Mouse (Mus musculus): Measurements from ENCODE around the gene Cfap57.

The Cfap57 gene

DNA sequence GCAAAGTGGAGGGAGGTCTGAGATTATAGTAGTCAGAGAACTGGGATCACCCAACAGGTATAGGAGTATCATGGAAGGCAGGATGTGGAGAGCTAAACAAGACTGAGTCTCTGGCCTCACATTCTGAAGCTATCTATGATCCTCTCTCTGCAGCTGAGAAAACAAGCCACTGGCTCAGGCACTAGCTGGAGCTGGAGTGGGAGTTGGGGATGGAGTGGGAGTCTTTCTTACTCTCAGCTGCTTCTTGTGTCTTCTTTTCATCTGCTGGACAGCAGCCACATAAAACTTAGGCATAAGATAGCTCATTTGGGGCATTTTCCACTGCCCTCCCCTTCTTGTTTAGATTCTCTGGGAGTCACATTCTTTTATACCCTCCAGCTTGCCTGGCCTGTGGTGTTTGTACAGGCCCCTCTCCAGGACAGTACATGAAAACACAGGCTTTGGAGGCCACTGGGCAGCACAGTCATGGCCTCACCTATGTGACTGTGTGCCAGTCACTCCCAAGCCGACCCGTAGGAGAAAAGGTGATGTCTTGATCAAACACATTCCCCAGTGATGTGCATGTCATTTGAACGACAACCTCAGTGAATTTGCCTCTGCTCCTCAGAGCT, 67.4 kb downstream of the Cfap57 start:
- DNase-seq: no peak

DNA sequence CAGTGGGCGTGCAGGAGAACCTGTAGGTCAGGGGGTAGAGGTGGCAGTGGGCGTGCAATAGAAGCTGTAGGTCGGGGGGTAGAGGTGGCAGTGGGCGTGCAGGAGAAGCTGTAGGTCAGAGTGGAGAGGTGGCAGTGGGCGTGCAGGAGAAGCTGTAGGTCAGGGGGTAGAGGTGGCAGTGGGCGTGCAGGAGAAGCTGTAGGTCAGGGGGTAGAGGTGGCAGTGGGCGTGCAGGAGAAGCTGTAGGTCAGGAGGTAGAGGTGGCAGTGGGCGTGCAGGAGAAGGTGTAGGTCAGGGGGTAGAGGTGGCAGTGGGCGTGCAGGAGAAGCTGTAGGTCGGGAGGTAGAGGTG, 72.5 kb downstream of the Cfap57 start:
- peak; percentile 8 for DNase-seq

DNA sequence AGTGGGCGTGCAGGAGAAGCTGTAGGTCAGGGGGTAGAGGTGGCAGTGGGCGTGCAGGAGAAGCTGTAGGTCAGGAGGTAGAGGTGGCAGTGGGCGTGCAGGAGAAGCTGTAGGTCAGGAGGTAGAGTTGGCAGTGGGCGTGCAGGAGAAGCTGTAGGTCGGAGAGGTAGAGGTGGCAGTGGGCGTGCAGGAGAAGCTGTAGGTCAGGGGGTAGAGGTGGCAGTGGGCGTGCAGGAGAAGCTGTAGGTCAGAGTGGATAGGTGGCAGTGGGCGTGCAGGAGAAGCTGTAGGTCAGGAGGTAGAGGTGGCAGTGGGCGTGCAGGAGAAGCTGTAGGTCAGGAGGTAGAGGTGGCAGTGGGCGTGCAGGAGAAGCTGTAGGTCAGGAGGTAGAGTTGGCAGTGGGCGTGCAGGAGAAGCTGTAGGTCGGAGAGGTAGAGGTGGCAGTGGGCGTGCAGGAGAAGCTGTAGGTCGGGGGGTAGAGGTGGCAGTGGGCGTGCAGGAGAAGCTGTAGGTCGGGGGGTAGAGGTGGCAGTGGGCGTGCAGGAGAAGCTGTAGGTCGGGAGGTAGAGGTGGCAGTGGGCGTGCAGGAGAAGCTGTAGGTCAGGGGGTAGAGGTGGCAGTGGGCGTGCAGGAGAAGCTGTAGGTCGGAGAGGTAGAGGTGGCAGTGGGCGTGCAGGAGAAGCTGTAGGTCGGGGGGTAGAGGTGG, 73.0 kb downstream of the Cfap57 start:
- peak; percentile 54 for DNase-seq

DNA sequence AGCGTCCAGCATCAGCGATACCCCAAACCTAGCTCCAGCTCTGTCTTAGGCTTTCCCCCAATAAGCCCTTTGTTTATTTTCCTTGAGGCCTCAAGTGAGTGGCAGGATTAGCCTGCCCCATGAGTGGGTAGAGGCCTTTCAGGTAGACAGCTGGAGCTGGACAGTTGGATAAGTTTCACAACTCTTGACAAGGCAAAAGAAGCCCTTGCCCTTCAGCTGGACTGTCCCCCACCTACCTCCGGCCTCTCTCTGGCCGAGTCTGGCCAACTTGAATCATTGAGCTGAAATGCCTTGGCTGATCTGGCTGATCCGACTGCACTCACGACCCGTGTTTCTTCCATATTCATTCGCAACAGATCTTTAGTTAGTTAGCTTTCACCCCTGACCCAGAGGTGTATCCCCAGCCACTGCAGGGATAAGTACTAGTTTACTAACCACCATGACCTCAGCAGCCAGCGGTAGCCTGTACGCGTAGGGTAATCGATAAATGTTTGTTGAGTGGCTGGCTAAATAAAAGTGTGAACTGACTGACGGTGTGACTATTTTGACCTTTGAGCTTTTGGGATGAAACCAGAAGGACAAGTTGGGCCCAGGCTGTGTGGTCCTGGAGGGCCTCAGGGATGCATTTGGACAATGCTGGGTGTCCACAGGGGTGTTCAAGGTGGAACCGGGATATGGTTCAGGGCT, 76.0 kb downstream of the Cfap57 start:
- DNase-seq: no peak

DNA sequence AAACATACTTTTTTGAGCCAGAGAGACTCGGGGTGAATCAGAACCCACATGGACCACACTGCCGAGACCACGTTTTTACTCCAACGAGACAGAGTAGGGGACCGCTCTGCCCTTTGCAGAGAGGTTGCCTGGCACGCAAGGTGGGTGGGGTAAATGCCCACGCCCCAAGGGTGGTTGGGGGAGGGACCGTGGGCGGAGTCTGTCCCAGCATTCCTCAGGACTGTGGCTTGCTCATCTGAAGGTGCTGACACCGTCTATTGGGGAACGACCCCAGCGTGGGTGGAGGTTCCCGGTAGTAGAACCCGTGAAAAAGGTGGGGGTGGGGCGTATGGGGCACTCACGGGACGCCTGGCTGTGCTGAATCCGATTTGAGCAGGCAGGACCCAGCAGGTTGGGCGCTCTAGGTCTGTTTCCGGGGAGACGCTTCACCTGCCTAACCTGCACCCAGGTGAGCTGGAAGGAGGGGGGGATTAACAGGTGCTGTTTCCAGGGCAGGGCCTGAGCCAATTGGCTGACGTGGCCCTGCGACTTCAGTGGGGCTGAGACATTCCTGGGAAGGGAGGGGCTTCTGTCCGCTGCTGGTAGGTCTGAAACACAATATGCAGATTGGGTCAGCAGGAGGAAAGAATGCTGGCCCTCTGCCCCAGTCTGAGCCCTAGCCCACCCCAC, 76.9 kb downstream of the Cfap57 start, which contains the start of gene Tmem125:
Gene Tmem125, minus strand, starts transcription at position 453 of the 669 bp plus-strand sequence.
- no peak for DNase-seq

DNA sequence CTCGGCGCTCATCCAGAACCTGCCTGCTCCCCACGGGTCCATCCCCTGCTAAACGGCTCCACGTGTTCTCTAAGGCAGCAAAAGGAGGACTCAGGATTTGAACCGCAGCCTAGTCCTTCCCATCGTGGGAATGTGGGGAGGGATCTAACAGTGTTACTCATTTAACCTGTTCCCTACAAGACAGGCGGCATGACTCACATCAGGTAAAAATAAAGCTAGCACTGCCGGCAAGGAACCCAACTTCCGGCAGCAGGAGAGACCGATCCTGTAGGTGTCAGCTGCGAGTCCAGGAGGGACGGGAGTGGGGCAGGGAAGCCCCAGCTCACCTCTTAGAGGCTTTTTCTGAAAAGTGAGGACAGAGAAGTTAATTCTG, 77.4 kb downstream of the Cfap57 start:
- no peak for DNase-seq

DNA sequence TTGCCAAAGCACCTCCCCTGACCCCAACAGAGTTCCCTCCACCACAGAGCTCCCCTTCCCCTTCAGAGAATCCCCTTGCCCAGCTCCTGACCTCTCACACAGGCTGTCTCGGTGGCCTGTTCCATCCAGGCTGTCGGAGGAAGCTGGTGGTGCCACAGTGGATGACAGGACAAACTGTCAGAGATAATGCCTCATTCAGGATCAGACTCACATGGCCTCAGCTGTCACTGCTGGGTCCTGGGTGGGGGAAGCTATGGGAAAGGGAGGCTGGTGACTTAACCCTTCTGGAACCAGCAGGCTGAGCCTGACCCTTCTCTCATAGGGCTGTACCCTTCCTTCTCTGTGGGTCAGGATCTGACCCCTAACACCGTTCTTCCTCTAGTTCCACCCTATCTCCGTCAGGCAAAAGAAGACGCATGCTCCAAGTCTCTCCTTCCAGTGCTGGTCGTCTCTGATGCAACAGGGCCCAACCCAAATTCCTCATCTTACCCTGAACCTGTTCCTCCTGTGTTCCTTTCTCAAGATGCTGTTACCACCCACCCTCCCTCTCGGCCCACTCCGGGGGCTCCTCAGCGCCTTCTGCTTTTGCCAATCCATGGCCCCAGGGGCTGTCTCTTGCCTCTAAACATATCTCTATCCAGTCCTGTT, 77.9 kb downstream of the Cfap57 start:
- DNase-seq: no peak

DNA sequence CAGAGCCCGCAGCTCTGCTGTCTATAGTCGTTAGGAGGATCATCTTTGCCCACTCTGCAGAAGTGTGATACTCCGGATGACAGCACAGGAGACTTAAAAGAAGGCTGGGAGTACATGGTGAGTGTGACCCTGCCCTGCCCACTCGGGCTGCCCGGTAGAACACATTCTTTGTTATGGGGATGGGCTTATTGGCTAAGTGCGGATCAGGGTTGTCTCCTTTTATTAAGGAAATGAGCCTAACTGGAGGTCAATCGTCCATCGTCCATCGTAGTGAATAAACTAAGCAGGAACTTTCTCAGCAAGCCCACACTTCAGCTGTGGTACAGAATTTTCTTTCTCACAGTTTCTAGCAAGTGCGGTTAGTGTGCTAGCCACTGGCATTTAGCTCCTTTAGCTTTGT, 80.7 kb downstream of the Cfap57 start:
- no peak for DNase-seq

DNA sequence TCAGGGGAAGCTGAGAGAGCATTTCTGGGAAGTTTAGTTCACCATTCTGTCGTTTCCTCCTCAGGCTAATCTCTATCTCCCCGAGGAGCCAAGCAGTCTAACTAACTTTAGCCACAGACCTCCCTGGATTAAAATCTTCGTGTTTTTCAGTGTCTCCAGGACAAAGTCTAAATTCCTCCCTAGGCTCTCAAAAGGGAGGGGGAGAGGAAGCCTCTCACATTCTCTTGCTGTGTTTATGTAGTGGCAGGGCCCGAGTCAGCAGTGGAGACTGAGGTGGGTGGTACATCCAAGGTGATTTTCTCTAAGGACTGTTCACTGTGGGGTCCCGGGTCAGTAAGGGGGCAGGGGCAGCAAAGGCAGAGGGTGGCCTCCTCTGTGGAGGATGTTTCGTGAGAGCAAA, 82.8 kb downstream of the Cfap57 start:
- DNase-seq: no peak

DNA sequence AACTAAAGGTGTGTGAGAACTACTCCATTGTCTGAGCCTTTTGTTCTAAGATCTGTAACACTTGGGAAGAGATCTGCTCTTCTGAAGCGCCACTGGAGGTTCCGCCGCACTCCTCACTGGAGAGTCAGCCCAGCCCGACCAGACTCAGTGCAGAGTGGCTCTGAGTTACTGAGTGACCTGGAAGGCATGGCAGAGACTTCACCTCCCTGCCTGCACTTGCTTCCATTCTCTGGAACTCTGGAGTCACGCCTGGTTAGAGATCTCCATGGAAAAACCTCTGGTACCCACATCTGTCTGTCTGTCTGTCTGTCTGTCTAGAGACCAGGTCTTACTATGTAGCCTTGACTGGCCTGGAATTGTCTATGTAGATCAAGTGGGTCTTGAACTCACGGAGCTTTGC, 85.0 kb downstream of the Cfap57 start:
- no peak for DNase-seq

DNA sequence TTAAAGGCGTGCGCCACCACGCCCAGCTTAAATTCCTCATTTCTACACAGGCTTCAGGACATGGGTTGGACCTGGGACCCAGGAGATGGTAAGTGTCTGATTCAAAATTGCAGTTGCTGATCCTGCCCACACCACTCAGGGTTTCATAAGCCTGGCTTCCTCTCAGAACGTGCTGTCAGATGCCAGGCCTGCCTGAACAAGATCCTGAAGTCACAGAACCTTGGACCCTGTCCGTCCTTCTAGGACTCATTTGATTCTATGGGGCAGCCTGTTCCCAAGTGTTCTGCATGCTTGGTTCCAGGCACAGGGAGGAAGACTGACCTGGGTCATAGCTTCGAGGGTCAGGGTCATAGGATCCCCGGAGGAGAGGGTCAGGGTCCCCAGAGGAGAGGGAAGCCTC, 87.0 kb downstream of the Cfap57 start:
- DNase-seq: no peak

DNA sequence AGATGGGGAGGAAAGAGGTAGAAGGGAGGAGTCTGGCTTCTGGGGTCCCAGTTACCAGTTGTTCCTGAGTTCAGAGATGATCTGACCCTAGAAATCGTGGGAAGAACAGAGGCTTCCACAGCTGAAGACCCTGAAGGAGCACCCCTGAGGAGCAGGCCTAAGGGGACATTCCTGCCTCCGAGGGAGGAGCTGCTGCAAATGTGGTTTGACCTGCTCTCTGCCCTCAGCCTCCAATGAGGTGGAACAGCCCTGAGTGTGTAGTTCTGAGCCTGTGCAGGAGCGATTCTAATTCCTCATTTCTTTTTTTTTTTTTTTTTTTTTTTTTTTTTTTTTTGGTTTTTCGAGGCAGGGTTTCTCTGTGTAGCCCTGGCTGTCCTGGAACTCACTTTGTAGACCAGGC, 87.4 kb downstream of the Cfap57 start:
- DNase-seq: no peak

DNA sequence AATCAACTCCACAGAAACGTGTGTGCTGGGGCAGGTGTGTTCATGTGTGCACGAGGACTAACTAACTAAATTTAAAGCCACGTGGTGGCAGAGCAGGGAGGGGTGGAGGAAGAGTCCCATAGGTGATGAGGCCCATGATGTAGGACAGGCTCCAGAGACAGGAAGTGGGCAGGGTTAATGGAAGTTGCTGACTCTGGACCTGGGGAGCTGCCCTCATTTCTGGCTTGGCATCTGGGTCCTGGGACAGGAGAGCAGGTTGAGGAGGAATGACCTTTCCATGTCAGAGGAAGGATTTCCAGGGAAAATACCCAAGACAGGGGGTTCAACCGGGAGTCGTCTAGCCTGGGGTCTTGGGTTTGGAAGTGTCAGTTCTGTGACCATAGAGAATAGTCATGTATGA, 87.9 kb downstream of the Cfap57 start:
- no peak for DNase-seq

DNA sequence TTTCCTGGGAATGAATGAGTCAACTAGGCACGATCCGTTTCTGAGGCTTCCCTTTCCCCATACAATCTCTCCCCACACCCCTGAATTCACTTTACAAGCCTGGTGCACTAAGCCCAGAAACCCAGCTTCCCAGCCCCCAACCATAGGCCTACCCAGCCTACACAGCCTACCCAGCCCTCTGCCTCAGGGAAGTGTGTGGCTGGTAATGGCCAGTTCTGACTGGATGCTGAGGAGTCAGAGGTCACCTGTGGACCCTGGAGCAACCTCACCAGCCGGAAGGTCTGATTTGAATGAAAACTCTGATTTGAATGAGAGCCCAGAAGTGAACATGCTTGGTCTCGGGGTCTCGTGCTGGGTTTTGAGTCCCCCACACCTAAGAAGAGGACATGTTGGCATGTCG, 92.9 kb downstream of the Cfap57 start:
- no peak for DNase-seq

DNA sequence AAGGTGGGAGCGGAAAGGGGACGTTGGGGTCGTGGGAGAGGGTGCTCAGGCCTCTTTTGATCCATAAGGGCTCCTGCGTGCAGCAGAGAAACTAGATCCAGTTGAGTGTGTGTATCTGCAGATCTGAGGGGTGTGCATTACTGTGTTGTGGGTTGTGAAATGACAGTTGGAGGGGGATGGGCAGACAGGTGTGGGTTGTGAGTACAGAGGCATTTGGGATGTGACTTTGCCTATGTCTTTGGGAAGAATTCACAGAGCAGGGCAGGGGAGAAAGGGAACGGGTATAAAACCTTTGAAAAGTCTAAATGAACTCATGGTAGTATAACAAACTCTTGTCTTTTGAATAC, 93.3 kb downstream of the Cfap57 start:
- DNase-seq: no peak

DNA sequence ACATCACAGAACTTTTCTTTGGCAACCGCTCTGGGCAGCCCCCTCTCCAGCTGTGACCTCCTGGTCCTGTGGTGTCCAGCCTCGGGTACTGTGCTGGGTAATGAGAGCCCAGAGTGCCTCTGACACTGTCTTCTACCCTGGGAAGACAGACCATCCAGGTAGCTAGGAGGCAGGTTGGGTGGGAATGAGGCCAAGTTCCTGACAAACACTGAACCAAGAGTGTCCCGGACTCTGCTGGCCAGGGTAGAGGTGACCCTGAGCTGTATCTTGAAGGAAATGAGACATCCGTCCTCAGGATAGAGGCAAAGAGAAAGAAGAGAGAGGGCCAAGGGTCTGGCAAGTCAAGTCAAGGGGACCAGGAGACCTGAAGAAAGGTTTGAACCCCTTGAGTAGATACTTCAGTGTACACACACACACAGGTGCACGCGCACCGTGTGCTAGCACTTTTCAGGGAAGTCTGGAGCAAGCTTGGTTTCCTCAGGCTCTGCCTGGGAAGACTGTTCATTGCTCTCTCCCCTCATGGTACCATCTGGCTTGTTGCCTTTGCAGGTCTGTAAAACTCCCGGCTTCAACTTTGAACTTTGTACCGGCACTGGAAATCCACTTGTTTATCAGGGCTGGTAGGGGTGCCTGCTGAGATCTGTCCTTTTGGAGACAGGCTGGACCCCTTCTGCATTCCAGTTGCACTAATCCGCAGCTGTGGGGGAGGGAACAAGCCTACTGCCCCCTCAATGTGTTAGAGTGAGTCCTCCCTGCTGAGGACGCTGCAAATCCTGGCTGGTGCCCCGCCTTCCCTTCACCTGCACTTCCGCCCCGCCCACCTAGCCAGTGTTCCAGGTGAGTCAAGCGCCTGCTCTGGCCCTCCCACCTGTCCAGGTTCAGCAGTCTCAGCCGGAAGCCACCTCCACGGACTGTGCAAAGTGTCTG, 93.9 kb downstream of the Cfap57 start, which contains the start of gene 2610528J11Rik:
Gene 2610528J11Rik, plus strand, starts transcription at position 592 of the 927 bp plus-strand sequence.
- DNase-seq: no peak

DNA sequence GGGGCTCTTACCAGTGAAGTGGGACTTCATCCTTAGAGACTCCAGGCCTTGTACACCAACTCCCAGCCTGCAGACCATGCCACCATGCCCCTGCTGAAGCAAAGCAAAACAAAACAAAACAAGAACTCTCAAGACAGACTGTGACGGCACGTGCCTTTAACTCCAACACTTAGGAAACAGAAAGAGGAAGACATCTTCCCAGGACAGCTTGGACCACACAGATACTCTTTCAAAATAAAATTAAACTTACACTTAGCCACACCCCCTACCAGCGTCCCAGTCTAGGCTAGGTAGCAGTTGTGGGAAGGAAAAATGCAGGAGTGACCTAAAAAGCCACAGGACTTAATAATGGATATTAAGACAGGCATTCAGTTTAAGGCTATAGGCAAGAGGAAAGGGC, 94.8 kb downstream of the Cfap57 start:
- no peak for DNase-seq

DNA sequence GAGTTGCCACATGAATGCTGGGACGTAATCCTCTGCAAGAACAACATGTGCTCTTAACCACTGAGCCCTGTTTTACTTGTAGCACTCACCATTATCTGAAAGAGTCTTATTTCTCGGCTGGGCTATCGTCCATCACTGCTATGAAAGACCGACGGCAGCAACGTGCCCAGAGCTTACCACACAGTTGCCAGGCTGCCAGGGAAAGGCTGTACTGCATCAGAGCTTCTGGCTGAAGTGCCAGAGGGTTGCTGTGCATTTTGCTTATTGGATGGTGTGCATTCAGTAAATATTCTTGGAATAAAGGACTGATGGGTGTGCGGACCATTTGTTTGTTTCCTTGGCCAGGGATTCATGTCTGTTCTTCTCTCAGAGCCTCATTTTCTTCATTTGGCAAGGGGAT, 96.6 kb downstream of the Cfap57 start:
- DNase-seq: no peak

DNA sequence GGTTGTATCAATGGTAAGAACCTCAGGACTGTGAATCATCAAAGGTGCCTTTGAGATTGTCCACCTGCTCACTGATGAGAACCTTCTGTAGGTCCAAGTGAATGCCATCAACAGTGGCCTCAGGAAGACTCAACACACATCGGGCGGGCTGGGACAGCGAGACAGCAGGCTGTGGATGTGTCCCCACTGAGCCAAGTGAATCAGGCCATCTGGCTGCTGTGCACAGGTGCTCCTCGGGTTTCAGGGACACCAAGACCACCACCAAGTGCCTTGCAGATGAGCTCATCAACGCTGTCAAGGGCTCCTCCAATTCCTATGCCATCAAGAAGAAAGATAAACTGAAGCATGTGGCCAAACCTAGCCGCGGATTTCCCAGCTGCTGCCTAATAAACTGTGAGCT, 98.3 kb downstream of the Cfap57 start:
- DNase-seq: no peak

DNA sequence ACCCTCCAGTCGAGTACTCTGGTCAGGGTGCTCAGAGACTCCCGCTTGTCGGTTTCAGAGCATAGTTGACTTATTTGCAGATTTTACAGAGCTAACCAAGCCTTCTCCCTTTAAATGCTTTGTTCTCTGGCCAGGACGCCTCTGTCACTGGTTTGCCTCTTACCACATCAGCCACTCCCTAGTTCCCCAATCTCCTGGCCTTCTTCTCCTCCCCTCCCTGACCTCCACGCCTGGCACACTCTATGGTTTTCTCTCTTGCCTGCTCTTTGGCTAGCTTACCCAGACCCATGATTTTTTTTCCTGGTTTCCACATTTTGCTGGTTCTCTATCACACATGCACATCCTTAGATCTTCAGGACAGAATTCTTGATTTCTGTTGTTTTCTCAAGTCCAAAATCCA, 102.4 kb downstream of the Cfap57 start:
- no peak for DNase-seq

DNA sequence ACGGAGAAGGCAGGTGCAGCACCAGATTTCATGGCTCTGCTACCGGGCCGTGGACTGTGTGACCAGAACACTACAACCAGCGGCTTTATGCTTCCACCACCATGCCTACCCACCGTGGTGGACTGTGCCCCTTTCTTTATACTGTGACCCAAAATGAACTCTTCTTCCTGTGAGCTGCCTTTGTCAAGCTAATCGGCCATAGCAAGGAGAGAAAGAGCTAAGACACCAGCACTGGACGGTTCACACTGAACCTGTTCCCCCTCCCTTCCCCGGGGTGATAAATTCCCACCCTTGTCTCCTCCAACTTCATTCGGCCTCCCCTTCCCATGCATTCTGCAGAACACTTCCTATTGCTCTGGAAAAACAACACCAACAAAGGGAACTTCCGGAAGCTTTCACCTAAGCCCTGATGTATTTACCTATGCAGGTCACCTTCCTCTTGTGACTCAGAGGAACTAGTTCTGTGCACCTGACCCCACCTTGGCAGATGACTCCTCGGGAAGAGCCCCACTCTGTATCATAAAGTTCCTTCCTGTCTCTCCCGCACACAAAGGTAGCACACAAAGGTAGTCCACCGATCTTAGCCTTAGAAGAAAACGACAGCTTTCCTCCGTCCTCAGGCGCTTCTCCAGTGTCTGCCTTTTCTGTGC, 103.0 kb downstream of the Cfap57 start:
- no peak for DNase-seq

Data from cerebellum, adult 11-12 months (tissue).